Mouse (Mus musculus): ENCODE results near the gene Ahcyl1.
A peak's percentile ranks its signal among the peaks of the same experiment; 100 is the strongest.
"Not testable (repeated sequence)": the region's sequence is repeated elsewhere in the genome, so short reads cannot be mapped to it uniquely, and the experiment has no call there.

Ahcyl1 gene

DNA sequence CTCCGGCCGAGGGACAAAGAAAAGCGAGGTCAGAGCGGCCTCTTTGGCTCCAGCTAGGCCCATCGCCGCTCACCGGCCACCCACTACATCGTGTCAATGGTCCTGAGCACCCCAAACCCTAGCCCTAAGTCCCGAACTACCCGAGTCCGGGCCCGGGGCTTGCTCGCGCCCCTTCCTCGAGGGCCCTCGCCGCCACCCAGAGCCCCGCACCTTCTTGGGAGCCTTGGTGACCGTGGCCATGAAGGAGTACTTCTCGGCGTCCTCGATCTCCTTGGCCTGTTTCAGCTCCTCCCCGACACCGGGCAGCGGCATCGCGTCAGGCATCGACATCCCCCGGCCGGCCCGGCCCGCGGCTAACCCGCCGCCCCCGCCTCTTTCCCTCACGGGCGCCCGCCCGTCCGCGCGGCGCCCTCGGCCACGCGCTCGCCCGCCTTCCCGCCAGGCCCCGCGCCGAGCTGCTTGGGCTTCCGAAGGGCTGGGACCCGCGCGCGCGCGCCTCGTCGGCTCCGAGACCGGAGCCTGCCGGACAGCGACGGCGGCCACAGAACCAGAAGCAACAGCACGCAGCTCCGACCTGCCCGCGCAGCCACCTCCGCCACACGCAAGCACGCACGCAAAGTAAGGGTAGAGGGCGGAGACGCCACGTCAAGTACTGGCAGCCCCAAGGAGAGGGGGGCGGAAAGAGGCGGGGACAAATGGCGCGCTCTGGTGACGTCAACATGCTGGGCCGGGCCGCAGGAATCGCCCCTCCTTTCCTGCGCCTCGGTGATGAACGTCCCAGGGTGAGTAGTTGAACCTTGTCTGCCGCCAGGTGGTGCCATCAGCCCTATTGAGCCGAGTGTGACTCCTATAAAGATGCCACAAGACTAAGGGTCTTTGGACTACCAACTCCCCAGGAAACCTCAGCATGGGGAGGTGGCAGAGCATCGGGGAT lies at the start of gene Ahcyl1:
TSS of gene Ahcyl1 (minus strand) at position 613 of the 934 bp plus-strand sequence.
- DNase-seq (ENCODE audit: low read depth, low spot score): peak; percentile 98

- DNase-seq (ENCODE audit: low read depth, low spot score): peak; percentile 39
Observed at GRCm38 (mm10) chr3:107746026-107746425, 49.7 kb upstream of the Ahcyl1 start.

DNA sequence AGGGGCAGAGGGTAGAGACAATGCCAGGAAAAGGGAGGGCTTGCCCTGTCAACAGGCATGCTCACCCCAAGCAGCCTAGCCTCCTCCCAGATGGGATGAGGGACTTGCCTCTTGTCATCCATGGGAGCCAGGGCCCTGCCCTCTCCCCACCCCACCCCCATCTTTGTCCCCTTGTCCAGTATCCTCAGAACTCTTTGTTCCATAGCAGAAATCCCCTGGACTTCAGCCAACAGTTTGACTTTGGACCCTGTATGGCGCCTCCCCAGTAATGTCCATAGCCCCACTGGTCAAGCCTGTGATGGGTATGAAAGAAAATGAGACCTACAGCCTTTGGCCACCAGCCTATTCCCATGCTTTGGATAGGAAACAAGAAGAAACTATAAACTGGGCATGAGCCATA lies 47.3 kb upstream of the Ahcyl1 start:
- DNase-seq (ENCODE audit: low read depth, low spot score): no peak

- DNase-seq (ENCODE audit: low read depth, low spot score): no peak
Observed at GRCm38 (mm10) chr3:107743107-107743506, 46.7 kb upstream of the Ahcyl1 start.

- no peak for DNase-seq (ENCODE audit: low read depth, low spot score)
Observed at GRCm38 (mm10) chr3:107742071-107742710, 45.8 kb upstream of the Ahcyl1 start.

DNA sequence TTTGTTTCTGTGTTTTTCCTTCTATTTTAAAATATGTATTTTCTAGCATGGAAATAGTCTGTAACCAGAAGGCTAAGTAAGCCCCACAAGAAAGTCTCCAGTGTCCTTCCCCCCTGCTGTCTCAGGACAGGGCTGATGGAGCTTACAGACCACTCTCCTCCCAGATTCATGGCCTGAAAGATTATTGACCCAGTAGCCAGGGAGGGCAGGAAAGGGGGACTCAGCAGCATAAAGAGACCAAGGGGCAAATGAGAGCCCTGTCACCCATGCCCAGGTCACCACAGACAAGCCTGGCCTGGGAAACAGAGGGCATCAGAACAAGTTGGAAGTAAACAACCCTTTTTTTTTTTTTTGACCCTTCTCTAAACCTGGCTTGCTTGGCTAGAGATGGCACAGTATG lies 45.0 kb upstream of the Ahcyl1 start:
- no peak for DNase-seq (ENCODE audit: low read depth, low spot score)

DNA sequence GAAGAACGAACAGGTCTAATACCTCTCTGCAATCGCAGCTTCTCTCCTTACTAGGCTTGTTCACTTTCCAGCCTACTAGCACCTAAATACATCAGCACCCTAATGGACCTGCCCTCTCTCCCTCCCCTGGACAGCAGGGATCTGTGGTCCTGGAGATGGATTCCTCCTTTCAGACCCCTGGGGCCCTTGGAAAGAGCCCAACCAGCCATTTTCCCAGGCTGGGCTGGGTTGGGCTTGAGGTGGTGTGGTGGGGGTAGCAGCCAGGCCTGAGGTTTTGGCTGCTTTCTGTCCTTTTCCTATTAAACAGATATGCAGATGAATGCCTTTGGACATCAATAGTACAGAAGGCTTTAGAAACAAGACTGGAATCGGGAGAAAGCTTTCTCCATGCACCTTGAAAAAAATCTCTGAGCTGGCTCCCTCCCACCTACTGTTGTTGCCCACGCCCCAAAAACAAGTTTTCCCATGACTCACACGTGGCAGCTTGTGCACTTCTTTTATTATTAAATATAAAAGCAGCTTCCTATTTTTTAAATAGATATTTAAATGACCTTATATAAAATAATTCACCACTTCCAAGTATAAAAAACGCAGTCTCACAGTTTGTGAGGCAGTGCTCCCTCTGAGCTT lies 44.3 kb upstream of the Ahcyl1 start:
- DNase-seq (ENCODE audit: low read depth, low spot score): peak; percentile 86

DNA sequence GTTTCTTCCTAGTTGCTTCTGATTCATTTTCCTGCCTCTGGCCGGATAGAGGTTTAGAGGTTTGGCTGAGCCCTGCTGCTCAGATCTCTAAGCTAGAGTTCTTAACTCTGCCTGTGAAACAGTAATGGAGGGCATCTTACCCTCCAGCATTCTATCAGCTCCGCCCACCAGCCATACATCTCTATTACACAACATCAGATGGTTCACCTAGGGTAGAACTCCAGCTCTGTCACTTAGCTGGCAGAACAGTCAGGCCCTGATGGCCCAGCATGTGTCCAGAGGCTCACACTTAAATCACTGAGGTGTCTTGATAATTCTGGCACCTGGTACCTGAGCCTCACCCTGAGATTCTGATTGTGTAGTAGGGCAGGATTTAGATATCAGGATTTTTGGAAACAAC lies 43.6 kb upstream of the Ahcyl1 start:
- DNase-seq (ENCODE audit: low read depth, low spot score): no peak

DNA sequence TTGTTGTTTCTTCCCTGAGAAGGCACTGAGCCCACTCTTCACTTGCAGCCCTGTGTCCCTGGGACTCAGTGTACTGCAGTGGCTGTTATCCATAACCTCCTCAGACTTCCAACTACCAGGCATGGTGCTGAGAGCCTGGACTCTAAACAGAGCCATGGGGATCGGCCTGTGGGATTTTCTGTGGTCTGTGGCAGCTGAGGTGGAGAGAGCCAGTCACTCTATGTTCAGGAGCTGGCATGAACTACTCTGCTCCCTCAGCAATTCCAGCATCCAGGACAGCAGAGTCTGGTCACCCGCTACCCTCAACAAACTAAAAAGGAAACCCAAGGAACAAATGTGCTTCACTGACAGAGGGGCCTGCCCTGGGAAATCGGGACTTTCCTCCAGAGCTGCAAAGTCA lies 43.1 kb upstream of the Ahcyl1 start:
- no peak for DNase-seq (ENCODE audit: low read depth, low spot score)

GRCm38 (mm10) chr3:107738620-107739019 lies 42.3 kb upstream of the Ahcyl1 start:
- DNase-seq (ENCODE audit: low read depth, low spot score): no peak

GRCm38 (mm10) chr3:107737609-107738190 lies 41.3 kb upstream of the Ahcyl1 start:
- no peak for DNase-seq (ENCODE audit: low read depth, low spot score)

DNA sequence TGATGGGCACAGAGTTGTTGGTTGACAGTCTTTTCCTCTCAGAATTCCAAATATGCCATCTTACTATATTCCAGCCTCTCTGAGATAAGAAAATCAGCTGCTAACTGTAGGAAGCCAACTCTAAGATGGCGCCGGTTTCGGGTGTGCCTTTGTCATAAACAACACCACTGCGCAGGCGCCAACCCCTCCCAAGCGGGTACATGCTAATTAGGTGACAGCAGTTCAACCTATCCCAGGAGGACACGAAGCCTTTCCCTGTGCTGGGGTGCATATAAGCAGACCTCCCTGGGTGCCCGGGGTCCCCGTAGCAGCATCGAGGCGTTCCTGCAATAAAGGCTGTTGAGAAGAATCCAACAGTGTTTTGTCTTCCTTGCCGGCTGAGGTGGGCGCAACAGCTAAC lies 39.3 kb upstream of the Ahcyl1 start:
- not testable (repeated sequence) for DNase-seq (ENCODE audit: low read depth, low spot score)

DNA sequence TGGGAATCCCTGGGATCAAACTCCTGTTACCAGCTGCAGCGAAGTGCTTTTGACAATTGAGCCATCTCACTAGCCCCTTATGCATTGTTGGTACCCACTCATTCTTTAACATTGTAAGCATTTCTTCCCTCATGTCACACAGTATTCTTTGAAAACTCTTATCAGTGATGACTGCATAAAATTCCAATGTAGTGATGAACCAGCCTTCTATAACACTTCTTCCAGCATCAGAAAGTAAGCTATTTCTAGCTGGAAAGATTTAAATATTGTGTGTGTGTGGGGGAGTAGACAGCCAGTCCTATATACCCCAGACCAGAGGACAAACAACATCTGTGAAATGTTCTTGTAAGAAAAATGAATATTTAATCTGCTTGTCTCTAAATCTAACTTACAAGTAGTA lies 37.0 kb upstream of the Ahcyl1 start:
- no peak for DNase-seq (ENCODE audit: low read depth, low spot score)

DNA sequence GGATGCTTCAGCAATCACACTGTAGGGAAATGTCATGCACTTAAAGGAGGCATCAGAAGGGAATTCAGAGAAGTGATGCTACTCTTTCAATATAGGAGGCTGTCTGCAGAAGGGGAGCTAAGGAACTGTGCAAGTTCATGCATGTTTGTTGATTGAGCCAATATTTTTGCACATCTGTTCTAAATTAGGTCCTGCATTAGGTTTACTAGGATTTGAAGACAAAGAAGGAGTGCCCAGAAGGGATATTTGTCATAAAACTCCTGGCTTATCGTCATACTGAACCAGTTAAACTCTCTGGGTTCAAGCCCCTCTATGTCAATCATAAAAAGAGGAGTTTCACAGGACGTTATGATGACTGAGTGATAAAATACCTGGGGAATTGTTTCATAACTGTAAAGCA lies 33.9 kb upstream of the Ahcyl1 start:
- DNase-seq (ENCODE audit: low read depth, low spot score): no peak

GRCm38 (mm10) chr3:107728509-107728908 lies 32.1 kb upstream of the Ahcyl1 start:
- DNase-seq (ENCODE audit: low read depth, low spot score): peak; percentile 14

DNA sequence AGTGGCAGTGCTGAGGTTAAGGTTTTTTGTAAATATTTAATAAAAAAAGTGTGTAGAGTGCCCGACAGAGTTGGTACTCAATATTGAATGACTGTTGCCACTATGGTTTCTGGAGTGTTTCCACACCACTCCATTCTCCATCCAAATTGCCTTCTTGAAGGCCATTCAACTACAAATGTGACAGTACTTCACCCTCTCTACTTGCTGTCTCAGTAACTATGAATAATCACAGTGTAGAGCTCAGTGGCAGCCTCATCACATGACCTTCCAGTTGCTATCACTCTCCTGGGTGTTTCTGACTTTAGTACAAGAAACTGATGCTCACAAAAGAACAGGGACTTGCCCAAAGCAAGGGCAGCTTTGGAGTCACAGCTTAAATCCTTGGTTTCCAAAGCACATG lies 19.6 kb upstream of the Ahcyl1 start:
- no peak for DNase-seq (ENCODE audit: low read depth, low spot score)

DNA sequence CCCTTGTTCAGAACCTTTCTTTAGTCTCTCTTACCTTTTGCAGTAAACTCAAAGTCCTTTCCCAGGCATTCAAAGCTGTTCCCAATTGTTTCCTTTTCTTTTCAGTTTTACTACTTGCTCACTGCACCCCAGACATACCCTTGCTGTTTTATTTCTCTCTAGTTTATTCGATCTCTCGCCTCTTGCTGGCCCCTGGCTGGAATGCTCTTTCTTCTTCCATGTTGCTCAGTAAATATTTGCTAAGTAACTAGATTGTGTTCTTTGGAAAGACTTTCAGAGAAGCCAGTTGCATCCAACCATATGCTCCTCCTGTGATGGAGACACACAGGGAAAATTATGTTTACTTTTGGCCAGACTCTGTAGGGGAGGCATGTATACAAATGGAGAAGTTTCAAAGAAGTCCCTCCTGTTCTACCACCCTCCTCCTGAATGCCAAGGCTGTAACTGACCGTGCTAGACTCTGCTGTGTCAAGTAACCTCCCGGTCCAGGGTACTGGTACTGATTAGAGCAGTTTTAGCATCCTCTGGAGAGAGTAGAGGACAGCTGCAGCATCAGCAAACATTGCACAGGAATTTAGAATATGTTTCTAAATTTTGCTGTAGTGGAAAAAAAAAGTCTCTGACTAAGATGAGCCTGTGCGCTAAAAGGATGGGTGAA lies 18.0 kb upstream of the Ahcyl1 start:
- DNase-seq (ENCODE audit: low read depth, low spot score): no peak

DNA sequence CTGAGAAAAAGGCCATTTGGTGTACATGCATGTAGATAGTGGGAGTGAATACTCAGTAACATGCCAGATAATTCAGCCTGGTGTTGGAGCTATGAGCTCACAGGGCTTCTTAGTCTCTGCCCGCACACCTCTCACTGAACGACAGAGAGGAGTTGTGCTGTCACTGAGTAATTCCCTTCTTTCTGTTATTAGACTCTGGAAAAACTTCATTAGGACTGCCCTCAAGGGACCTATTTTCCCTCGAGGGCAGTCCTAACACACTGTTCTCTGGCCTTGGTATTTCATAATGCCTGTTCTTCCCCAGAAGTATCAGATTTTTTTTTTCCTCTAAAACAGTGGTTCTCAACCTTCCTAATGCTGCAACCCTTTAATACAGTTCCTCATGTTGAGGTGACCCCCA lies 15.7 kb upstream of the Ahcyl1 start:
- no peak for DNase-seq (ENCODE audit: low read depth, low spot score)

DNA sequence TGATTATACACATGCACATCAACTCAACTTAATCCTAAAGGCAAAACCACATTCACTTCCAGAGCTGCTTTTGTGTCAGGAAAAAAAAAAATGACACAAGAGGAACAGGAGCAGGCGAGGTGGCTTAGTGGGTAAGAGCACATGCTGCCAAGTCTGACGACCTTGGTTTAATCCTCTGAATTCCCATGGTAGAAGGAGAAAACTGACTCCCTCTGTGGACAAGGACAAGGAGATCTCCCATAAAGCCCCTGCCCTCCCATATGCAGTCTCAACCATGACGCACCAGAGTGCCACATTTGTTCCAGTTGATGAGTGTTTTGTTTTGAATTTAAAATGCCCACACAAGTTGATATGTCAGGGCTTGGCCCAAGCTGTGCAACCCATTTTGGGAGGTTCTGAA lies 12.8 kb upstream of the Ahcyl1 start:
- no peak for DNase-seq (ENCODE audit: low read depth, low spot score)

DNA sequence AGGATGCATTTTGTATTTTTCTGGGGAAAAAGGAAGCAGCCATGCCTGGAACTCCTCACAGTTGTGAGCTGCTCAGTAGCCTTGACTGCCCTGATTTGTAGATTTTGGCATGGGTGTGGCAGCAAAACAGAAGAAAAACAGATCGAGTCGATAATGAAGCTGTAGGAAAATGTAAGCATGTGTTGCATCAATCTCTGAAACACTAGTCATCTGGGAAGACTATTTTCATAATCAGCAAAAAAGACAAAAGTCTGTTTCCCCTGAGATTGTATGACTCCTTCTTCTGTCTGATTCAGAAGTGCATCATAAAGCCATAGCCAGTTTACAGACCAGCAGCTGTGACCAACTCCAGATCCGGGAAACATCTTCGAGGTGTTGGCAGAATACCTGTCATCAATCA lies 10.9 kb upstream of the Ahcyl1 start:
- DNase-seq (ENCODE audit: low read depth, low spot score): no peak

- DNase-seq (ENCODE audit: low read depth, low spot score): no peak
Observed at GRCm38 (mm10) chr3:107706164-107706563, 9.8 kb upstream of the Ahcyl1 start.

- DNase-seq (ENCODE audit: low read depth, low spot score): no peak
Observed at GRCm38 (mm10) chr3:107704371-107704705, 8.0 kb upstream of the Ahcyl1 start.

Data from forelimb bud, embryonic 11.5 days (tissue).